25 mouse cellular contexts compared by ENCODE assay signal in the genomic region with DNA sequence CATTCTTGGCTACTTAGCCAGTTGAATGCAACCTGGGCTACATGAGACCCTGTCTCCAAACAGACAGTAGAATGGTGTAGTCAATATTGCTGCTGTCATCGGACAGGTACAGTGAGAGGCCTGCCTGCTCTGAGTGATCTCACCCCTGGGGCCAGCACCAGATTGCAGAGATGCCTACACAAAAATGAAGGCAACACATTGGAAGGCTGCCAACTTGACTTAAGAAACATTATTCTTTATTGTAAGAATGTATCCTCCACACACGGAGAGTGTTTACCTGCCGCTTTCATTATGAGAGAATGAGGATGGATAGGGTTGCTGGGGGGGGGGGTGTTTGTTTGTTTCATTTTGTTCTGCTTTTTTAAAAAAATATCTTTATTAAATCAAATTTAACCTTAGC.
DNase-seq lines count a peak whose midpoint lies in the region; ATAC-seq and TF ChIP-seq lines count a peak whose summit lies in the region.
"Had no signal": no experiment of that assay in that cellular context is flagged by ENCODE, and none has a peak within 500 bp of the region (broad histone marks: within the 10 kb centered on the region; RNA-seq: fewer than 3 reads in every experiment).

No protein-coding gene starts in this region.

- peaks cover 11% of the 10 kb centered on the region for H3K4me1 ChIP-seq in embryonic facial prominence, embryonic 14.5 days (ENCODE audit: control insufficient read depth, insufficient read depth, low read length)
- peaks cover 23% of the 10 kb centered on the region for H3K4me1 ChIP-seq in embryonic facial prominence, embryonic 10.5 days
- H3K4me1 ChIP-seq in limb, embryonic 14.5 days (ENCODE audit: control insufficient read depth, insufficient read depth, low read length): peaks cover 18% of the 10 kb centered on the region
- peaks cover 27% of the 10 kb centered on the region for H3K4me1 ChIP-seq in limb, embryonic 10.5 days

- 46% methylated on average over 3 of the region's 3 CpGs for WGBS in embryonic facial prominence, embryonic 14.5 days
- WGBS in embryonic facial prominence, embryonic 10.5 days: 92% methylated on average over 3 of the region's 3 CpGs
- 39% methylated on average over 3 of the region's 3 CpGs for WGBS in limb, embryonic 14.5 days
- WGBS in limb, embryonic 10.5 days: 91% methylated on average over 3 of the region's 3 CpGs

- DNase-seq in cerebellum, adult 9-10 months: peak; percentile 19
- DNase-seq in cerebellum, postnatal 4 days (ENCODE audit: low spot score in 2 of 2): no peak
- DNase-seq in embryonic facial prominence, embryonic 14.5 days (ENCODE audit: low spot score): peak; percentile 77
- no peak for DNase-seq in embryonic facial prominence, embryonic 10.5 days (ENCODE audit: low spot score)
- DNase-seq in limb, embryonic 14.5 days (ENCODE audit: low spot score): peak; percentile 58
- DNase-seq in limb, embryonic 10.5 days (ENCODE audit: low spot score): no peak
- peak; percentile 28 for DNase-seq in brain, embryonic 14.5 days (ENCODE audit: low read depth)
- DNase-seq in heart, adult 9 months (ENCODE audit: low spot score in 2 of 2): no peak
- DNase-seq: adrenal gland, adult 2 months; adrenal gland, postnatal 14 days; cerebellum, adult 11-12 months; gastrocnemius, postnatal 25 days; heart, adult 18-20 months; heart, postnatal 14 days; heart, postnatal 4 days; kidney, adult 11 months; kidney, adult 8-10 months had no signal

- H3K36me3 ChIP-seq in embryonic facial prominence, embryonic 14.5 days (ENCODE audit: control insufficient read depth, insufficient read depth, low read length): no peaks in the 10 kb centered on the region
- H3K36me3 ChIP-seq in embryonic facial prominence, embryonic 10.5 days (replicated peaks): no peaks in the 10 kb centered on the region
- no peaks in the 10 kb centered on the region for H3K36me3 ChIP-seq in limb, embryonic 14.5 days (ENCODE audit: control insufficient read depth, insufficient read depth, low read length)
- no peaks in the 10 kb centered on the region for H3K36me3 ChIP-seq in limb, embryonic 10.5 days
- H3K36me3 ChIP-seq: embryonic facial prominence, embryonic 13.5 days; forebrain, embryonic 10.5 days; forebrain, embryonic 15.5 days; heart, embryonic 10.5 days; heart, embryonic 13.5 days; hindbrain, embryonic 15.5 days; intestine, embryonic 15.5 days had no signal

- TF ChIP-seq CTCF in brain, embryonic 14.5 days (IDR thresholded peaks at IDR 0.05; ENCODE audit: borderline replicate concordance, extremely low read depth, insufficient read depth, insufficient read length): no peak

- no peak overlapping the region for H3K4me3 ChIP-seq in embryonic facial prominence, embryonic 14.5 days (ENCODE audit: low read depth, low read length)
- no peak overlapping the region for H3K4me3 ChIP-seq in embryonic facial prominence, embryonic 10.5 days
- H3K4me3 ChIP-seq in limb, embryonic 14.5 days (replicated peaks; ENCODE audit: low read length): no peak overlapping the region
- H3K4me3 ChIP-seq in limb, embryonic 10.5 days: no peak overlapping the region
- H3K4me3 ChIP-seq: embryonic facial prominence, embryonic 13.5 days; forebrain, embryonic 10.5 days; forebrain, embryonic 15.5 days; heart, embryonic 10.5 days; heart, embryonic 13.5 days; hindbrain, embryonic 15.5 days; intestine, embryonic 15.5 days had no signal

- H3K9me3 ChIP-seq in embryonic facial prominence, embryonic 14.5 days (ENCODE audit: control insufficient read depth, low read length): no peaks in the 10 kb centered on the region
- H3K9me3 ChIP-seq in embryonic facial prominence, embryonic 10.5 days: no peaks in the 10 kb centered on the region
- H3K9me3 ChIP-seq in limb, embryonic 14.5 days (ENCODE audit: control insufficient read depth, low read length): no peaks in the 10 kb centered on the region
- H3K9me3 ChIP-seq in limb, embryonic 10.5 days (replicated peaks): no peaks in the 10 kb centered on the region
- H3K9me3 ChIP-seq: embryonic facial prominence, embryonic 13.5 days; forebrain, embryonic 10.5 days; forebrain, embryonic 15.5 days; heart, embryonic 10.5 days; heart, embryonic 13.5 days; hindbrain, embryonic 15.5 days; intestine, embryonic 15.5 days had no signal

- no peak overlapping the region for H3K4me2 ChIP-seq in embryonic facial prominence, embryonic 14.5 days (ENCODE audit: low read depth, low read length)
- no peak overlapping the region for H3K4me2 ChIP-seq in limb, embryonic 14.5 days (replicated peaks; ENCODE audit: low read depth, low read length, severe bottlenecking)
- H3K4me2 ChIP-seq: embryonic facial prominence, embryonic 13.5 days; forebrain, embryonic 15.5 days; heart, embryonic 13.5 days; hindbrain, embryonic 15.5 days; intestine, embryonic 15.5 days had no signal

- peak; percentile 37; the same call in 1 of the 2 replicates for ATAC-seq in embryonic facial prominence, embryonic 14.5 days (ENCODE audit: low read depth)
- no peak for ATAC-seq in limb, embryonic 14.5 days (ENCODE audit: low FRiP score, low read depth)
- ATAC-seq: CD4-positive, CD25-positive, alpha-beta regulatory T cell, adult 4 months; forebrain, embryonic 15.5 days; intestine, embryonic 15.5 days had no signal

- H3K27me3 ChIP-seq in embryonic facial prominence, embryonic 14.5 days (replicated peaks; ENCODE audit: control insufficient read depth, insufficient read depth, low read length): no peaks in the 10 kb centered on the region
- H3K27me3 ChIP-seq in embryonic facial prominence, embryonic 10.5 days (replicated peaks; ENCODE audit: low read depth, poor library complexity, severe bottlenecking): no peaks in the 10 kb centered on the region
- no peaks in the 10 kb centered on the region for H3K27me3 ChIP-seq in limb, embryonic 14.5 days (ENCODE audit: control insufficient read depth, insufficient read depth, low read length)
- peaks cover 4% of the 10 kb centered on the region; the same call in 1 of the 2 replicates for H3K27me3 ChIP-seq in limb, embryonic 10.5 days (ENCODE audit: low read depth, poor library complexity, severe bottlenecking)
- H3K27me3 ChIP-seq: embryonic facial prominence, embryonic 13.5 days; forebrain, embryonic 15.5 days; heart, embryonic 13.5 days; hindbrain, embryonic 15.5 days; intestine, embryonic 15.5 days had no signal

- H3K9ac ChIP-seq in embryonic facial prominence, embryonic 14.5 days (ENCODE audit: low read depth, low read length): no peak overlapping the region
- no peak overlapping the region for H3K9ac ChIP-seq in limb, embryonic 14.5 days (ENCODE audit: low read depth, low read length, severe bottlenecking)
- H3K9ac ChIP-seq: embryonic facial prominence, embryonic 13.5 days; forebrain, embryonic 15.5 days; heart, embryonic 13.5 days; hindbrain, embryonic 15.5 days; intestine, embryonic 15.5 days had no signal

- TF ChIP-seq POLR2A in limb, embryonic 14.5 days (IDR thresholded peaks at IDR 0.05; ENCODE audit: borderline replicate concordance, extremely low read depth, insufficient read depth, insufficient read length): no peak
- TF ChIP-seq POLR2A in brain, embryonic 14.5 days (IDR thresholded peaks at IDR 0.05; ENCODE audit: borderline replicate concordance, extremely low read depth, insufficient read depth, insufficient read length, poor library complexity, severe bottlenecking): no peak

- H3K27ac ChIP-seq in embryonic facial prominence, embryonic 14.5 days (replicated peaks; ENCODE audit: low read depth, low read length): no peak overlapping the region
- no peak overlapping the region for H3K27ac ChIP-seq in embryonic facial prominence, embryonic 10.5 days (replicated peaks)
- H3K27ac ChIP-seq in limb, embryonic 14.5 days (replicated peaks; ENCODE audit: low read depth, low read length): no peak overlapping the region
- no peak overlapping the region for H3K27ac ChIP-seq in limb, embryonic 10.5 days
- H3K27ac ChIP-seq: embryonic facial prominence, embryonic 13.5 days; forebrain, embryonic 10.5 days; forebrain, embryonic 15.5 days; heart, embryonic 10.5 days; heart, embryonic 13.5 days; hindbrain, embryonic 15.5 days; intestine, embryonic 15.5 days had no signal

Comparison
In these comparisons a context has a peak if more than half of its experiments do, and no peak if none do; other contexts are left out.
1. DNase-seq: peak in cerebellum, adult 9-10 months (single experiment), embryonic facial prominence, embryonic 14.5 days (single experiment), limb, embryonic 14.5 days (single experiment) and brain, embryonic 14.5 days (single experiment); none in cerebellum, postnatal 4 days (0 of 2), embryonic facial prominence, embryonic 10.5 days (single experiment), limb, embryonic 10.5 days (single experiment) and heart, adult 9 months (0 of 2).